Mouse (Mus musculus) urinary bladder, adult 2 months (tissue): ENCODE data around the gene Htra2. TPM values are rescaled to one million over a fixed set of nuclear protein-coding genes. Genes with fewer than 3 reads are reported as not detected.

Experiments used
- DNase-seq: peaks from one replicate; pipeline ENCODE4 v3.0.0; 2022; ENCODE audit warnings: low spot score
- polyA plus RNA-seq: library from polyadenylated mRNA; depleted of rRNA; stranded (reverse); fragments of >200 nt; gene quantifications from 2 replicates; pipeline ENCODE4 v1.2.3, GENCODE M21; 2012

Htra2 gene
- polyA plus RNA-seq, 1 experiment, result 67.3 TPM

GRCm38 (mm10) chr6:83070247-83070310 lies 15.0 kb upstream of the Htra2 start, which contains the start of gene Tlx2:
Tlx2 (minus strand) TSS chr6:83070293.
- no peak for DNase-seq

GRCm38 (mm10) chr6:83069488-83070246 lies 14.6 kb upstream of the Htra2 start:
- DNase-seq, result no peak

- DNase-seq, result no peak
These were observed 13.8 kb upstream of the Htra2 start for GRCm38 (mm10) chr6:83068706-83069487.

GRCm38 (mm10) chr6:83068221-83068620 lies 13.1 kb upstream of the Htra2 start:
- no peak for DNase-seq

- no peak for DNase-seq
These were observed 11.4 kb upstream of the Htra2 start for GRCm38 (mm10) chr6:83066441-83066840.

- no peak for DNase-seq
These were observed 10.9 kb upstream of the Htra2 start for GRCm38 (mm10) chr6:83065995-83066394.

GRCm38 (mm10) chr6:83058725-83059124 lies 3.7 kb upstream of the Htra2 start:
- no peak for DNase-seq

GRCm38 (mm10) chr6:83057790-83058189 lies 2.7 kb upstream of the Htra2 start, which contains the start of gene Dqx1:
Dqx1 (plus strand) TSS chr6:83057844.
- no peak for DNase-seq

GRCm38 (mm10) chr6:83054074-83054851 lies 810 bp downstream of the Htra2 start, which contains the start of gene Aup1:
Aup1 (plus strand) TSS chr6:83054521.
- peak; percentile 88 for DNase-seq

- no peak for DNase-seq
These were observed 1.7 kb downstream of the Htra2 start for GRCm38 (mm10) chr6:83053136-83053960.

GRCm38 (mm10) chr6:83049367-83049766 lies 5.7 kb downstream of the Htra2 start:
- no peak for DNase-seq

GRCm38 (mm10) chr6:83044742-83045141 lies 10.3 kb downstream of the Htra2 start:
- no peak for DNase-seq

- DNase-seq, result no peak
These were observed 11.1 kb downstream of the Htra2 start for GRCm38 (mm10) chr6:83043993-83044392.

GRCm38 (mm10) chr6:83043561-83043960 lies 11.5 kb downstream of the Htra2 start:
- DNase-seq, result no peak

- DNase-seq, result no peak
These were observed 14.5 kb downstream of the Htra2 start for GRCm38 (mm10) chr6:83040601-83041000.

- peak; percentile 81 for DNase-seq
These were observed 16.5 kb downstream of the Htra2 start for GRCm38 (mm10) chr6:83038496-83039012.

- DNase-seq, result no peak
These were observed 17.9 kb downstream of the Htra2 start for GRCm38 (mm10) chr6:83037188-83037587.

- DNase-seq, result no peak
These were observed 20.5 kb downstream of the Htra2 start for GRCm38 (mm10) chr6:83034463-83035055.

GRCm38 (mm10) chr6:83033249-83034185 lies 21.6 kb downstream of the Htra2 start, which contains the start of the genes Dok1 and Loxl3:
Dok1 (minus strand) TSS chr6:83033471.
Loxl3 (plus strand) TSS chr6:83034173.
- peak; percentile 61 for DNase-seq

- DNase-seq, result peak; percentile 42
These were observed 22.3 kb downstream of the Htra2 start for GRCm38 (mm10) chr6:83032769-83033191.
